Mouse (Mus musculus): Measurements from ENCODE around the gene Mis18a. TPM values are rescaled to one million over a fixed set of nuclear protein-coding genes. Genes with fewer than 3 reads are reported as not detected.

Gene Mis18a
- total RNA-seq (2022) = 1 to 10 TPM; 5.4 to 7.8 (median 6.1) TPM

GRCm38 (mm10) chr16:90727233-90728115 is at the start of gene Mis18a:
Gene Mis18a, minus strand, starts transcription at chr16:90727404.
- peak; percentile 95 for DNase-seq

GRCm38 (mm10) chr16:90775946-90776520 is 48.8 kb upstream of the Mis18a start:
- no peak for DNase-seq

GRCm38 (mm10) chr16:90774646-90775045 is 47.4 kb upstream of the Mis18a start:
- peak; percentile 46 for DNase-seq

GRCm38 (mm10) chr16:90774216-90774615 is 47.0 kb upstream of the Mis18a start:
- DNase-seq = no peak

- no peak for DNase-seq
Observed at GRCm38 (mm10) chr16:90766919-90767454, 39.8 kb upstream of the Mis18a start.

GRCm38 (mm10) chr16:90765195-90765877 is 38.1 kb upstream of the Mis18a start:
- DNase-seq = peak; percentile 77

- no peak for DNase-seq
Observed at GRCm38 (mm10) chr16:90760515-90760914, 33.3 kb upstream of the Mis18a start.

GRCm38 (mm10) chr16:90759335-90759734 is 32.1 kb upstream of the Mis18a start:
- DNase-seq = no peak

- DNase-seq = no peak
Observed at GRCm38 (mm10) chr16:90753386-90753941, 26.3 kb upstream of the Mis18a start.

GRCm38 (mm10) chr16:90748169-90748568 is 21.0 kb upstream of the Mis18a start:
- no peak for DNase-seq

GRCm38 (mm10) chr16:90747143-90747542 is 19.9 kb upstream of the Mis18a start:
- DNase-seq = no peak

- peak; percentile 96 for DNase-seq
Observed at GRCm38 (mm10) chr16:90738092-90738956, 11.1 kb upstream of the Mis18a start, which contains the start of gene Mrap. Gene Mrap, plus strand, starts transcription at chr16:90738207.

GRCm38 (mm10) chr16:90736672-90737270 is 9.6 kb upstream of the Mis18a start:
- peak; percentile 87 for DNase-seq

- DNase-seq = peak; percentile 90
Observed at GRCm38 (mm10) chr16:90735611-90736010, 8.4 kb upstream of the Mis18a start.

GRCm38 (mm10) chr16:90726600-90727227 is 490 bp downstream of the Mis18a start:
- no peak for DNase-seq

GRCm38 (mm10) chr16:90724051-90724450 is 3.2 kb downstream of the Mis18a start:
- no peak for DNase-seq

GRCm38 (mm10) chr16:90710313-90710712 is 16.9 kb downstream of the Mis18a start:
- DNase-seq = no peak

- DNase-seq = peak; percentile 65
Observed at GRCm38 (mm10) chr16:90709711-90710289, 17.4 kb downstream of the Mis18a start.

GRCm38 (mm10) chr16:90706279-90706678 is 20.9 kb downstream of the Mis18a start:
- no peak for DNase-seq

- no peak for DNase-seq
Observed at GRCm38 (mm10) chr16:90704161-90704825, 22.9 kb downstream of the Mis18a start.
